Mouse (Mus musculus): ENCODE measurements at regions not wholly inside any gene's neighbourhood (a gene's known extent, or its start where the extent isn't known, plus 50 kb on each side); places are given as distances from the start of the nearest gene placed in this dataset.

DNA sequence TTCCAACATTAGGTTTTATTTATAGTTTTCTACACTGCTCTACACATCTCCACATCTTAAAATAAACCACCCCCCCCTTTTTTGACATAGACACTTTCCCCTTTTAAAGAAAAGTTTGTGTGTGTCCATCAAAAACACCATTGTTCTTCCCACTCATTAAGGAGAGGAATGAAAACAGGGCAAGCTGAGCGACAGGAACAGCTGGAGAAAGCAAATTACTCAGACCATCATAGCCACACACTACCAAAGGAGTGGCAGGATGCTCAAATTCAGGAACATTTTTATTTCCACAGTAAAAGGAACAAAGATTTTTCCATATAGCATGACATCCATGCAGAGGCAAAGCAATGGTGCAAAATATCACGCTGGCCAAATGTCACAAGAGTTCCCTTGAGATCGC, 198.6 kb downstream of the Gm11361 start:
- no peak for DNase-seq (ENCODE audit: low spot score in 2 of 2)

DNA sequence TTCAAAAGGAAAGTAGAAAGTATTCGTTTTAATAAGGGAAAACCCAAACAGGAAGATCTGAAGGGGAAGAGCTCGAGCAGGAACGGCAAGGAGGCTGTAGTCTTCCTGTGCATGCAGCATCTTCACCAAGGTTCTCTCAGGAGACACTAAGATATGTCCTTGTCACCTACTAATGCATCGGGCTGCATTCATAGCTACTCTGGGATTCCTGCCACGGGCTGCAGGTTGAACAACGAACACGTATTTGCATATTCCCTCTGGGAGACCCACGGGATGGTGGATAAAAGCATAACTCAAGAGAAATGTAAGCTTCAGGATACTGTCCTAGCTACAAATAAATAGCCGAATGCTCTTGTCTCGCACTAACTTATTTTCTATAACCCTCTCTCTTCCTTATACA, 197.7 kb downstream of the Gm11361 start:
- DNase-seq (ENCODE audit: low spot score in 2 of 2) = no peak

DNA sequence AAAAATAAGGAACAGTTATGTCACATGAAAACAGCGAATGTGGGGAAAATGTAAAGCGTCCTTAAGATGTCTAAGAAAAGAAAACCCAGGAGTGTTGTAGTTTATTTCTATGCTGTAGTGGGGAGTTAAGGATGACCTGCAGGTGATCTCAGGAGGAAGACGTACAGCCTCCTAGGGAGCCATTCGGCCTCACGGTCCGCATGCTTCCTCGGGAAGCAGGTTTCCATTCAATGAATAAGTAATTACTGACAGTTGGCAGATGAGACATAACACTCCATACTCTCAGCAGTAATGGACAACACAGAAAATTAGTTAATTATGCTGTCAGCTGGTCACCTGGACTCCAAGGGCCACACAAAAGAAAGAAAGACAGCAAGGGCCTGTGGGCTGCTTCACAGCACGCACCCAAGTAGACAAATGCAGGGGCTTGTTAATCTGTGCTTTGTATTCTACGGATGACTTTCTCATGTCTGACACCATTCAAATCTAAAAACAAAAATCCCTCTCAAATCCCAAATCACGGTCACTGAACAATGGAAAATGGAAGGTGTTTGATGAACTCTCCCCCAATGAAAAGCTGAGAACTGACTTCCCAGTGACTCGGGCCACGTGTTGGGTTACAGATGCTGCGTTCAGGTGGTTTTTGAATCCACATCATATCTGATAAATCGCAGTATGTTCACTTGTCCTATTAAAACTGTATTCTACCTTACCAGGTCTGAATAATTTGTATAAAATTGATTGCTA, 193.5 kb downstream of the Gm11361 start:
- DNase-seq (ENCODE audit: low spot score in 2 of 2) = no peak

DNA sequence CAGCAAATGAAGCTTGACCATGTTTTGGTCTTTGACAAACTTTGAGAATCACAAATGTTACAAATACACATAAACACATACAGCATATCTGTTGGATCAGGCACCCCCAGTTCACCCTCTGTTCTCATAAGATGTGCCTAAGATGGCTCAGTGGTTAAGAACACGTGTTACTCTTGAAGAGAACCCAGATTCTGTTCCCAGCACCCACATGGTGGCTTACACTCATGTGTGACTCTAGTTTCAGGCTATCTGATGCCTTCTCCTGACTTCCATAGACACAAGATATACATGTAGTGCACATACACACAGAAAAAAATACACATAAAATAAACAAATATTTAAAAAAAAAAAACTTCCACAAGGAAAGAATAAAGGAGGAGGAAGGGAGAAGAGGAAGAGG, 191.7 kb downstream of the Gm11361 start:
- no peak for DNase-seq (ENCODE audit: low spot score in 2 of 2)

DNA sequence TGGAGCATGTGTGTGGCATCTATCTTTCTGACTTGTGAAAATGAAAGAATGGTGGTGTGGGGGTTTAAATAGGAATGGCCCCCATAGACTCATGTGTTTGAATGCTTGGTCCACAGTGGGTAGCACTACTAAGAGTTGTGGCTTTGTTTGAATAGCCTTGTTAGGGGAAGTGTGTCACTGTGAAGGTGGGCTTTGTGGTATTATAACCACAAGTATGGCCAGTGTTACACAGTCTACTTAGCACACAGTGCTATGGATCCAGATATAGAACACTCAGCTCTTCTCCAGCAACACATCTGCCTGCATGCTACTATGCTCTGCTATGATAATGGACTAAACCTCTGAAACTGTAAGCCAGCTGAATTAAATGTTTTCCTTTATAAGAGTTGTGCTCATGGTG, 184.9 kb downstream of the Gm11361 start:
- no peak for DNase-seq (ENCODE audit: low spot score in 2 of 2)

DNA sequence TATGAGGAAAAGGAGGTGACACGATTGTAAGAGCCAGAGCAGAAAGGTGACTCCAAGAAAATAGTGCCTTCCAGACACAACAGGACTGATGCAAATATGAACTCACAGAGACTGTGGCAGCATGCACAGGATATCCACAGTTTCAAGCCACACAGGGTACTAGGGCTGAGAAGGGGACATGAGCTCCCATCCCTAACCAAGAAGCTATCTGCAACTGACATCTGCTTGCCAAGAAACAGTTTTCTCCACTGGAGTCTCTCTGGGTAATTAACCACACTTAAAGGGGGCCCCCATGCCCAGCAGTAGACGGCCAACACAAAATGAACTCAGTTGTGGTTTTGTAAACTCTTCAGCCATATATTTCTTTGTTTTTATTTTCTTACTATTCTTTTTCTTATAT, 176.1 kb downstream of the Gm11361 start:
- DNase-seq (ENCODE audit: low spot score in 2 of 2) = no peak

DNA sequence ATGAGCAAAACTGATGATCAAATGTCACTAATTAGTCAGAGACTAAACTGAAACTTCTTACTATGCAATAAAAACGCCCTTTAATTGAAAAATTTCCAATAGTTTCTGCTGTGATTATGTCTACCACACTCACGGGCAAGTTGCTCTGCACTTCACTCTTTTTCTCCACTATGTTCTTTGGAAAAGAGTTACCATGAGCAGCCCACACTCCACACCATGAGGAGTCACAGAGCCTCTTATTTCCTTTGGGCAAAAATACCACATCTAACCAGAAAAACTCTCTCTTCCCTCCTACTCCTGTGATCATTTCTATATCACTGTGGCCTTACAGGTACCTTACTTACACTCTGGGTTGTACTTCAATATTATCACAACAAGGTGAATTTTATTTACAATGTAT, 174.7 kb downstream of the Gm11361 start:
- DNase-seq (ENCODE audit: low spot score in 2 of 2) = no peak

DNA sequence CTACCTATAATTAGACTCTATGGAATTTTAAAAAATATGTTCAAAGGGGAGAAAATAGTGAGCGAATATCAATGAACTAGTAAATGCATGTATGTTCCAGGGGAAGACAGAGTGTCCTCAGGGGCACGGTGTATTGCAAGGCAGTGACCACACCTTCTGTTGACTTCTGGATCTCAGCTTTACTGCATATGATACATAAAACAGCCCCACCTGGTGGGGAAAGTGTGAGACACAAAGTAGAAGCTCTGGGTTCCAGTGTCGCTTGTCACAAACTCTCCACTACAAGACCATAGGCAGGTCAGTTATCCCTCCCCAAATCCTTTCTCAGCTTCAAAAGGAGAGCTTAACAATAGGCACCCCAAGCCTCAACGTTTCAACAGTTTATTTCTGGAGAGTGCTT, 168.8 kb downstream of the Gm11361 start:
- peak in 1 of 2 experiments; percentile 17 for DNase-seq (ENCODE audit: low spot score in 2 of 2)

DNA sequence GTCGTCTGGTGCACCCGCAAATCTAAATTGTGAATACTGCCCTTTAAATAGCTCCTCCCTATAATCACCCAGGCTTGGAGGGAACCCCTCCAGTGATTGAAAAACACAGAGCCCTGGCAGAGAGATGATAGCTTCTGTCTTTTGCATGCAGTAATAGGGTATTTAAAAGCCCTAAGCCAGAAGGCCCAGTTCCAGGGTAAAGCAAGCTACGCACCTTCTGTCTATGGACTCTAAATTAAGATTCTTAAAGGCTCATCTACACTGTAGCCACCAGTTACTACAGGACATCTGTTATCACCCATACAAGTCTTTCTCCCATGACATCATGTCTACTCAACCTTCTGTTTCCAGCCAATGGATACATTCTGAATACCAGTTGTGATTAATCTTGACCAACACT, 167.8 kb downstream of the Gm11361 start:
- DNase-seq (ENCODE audit: low spot score in 2 of 2) = no peak

DNA sequence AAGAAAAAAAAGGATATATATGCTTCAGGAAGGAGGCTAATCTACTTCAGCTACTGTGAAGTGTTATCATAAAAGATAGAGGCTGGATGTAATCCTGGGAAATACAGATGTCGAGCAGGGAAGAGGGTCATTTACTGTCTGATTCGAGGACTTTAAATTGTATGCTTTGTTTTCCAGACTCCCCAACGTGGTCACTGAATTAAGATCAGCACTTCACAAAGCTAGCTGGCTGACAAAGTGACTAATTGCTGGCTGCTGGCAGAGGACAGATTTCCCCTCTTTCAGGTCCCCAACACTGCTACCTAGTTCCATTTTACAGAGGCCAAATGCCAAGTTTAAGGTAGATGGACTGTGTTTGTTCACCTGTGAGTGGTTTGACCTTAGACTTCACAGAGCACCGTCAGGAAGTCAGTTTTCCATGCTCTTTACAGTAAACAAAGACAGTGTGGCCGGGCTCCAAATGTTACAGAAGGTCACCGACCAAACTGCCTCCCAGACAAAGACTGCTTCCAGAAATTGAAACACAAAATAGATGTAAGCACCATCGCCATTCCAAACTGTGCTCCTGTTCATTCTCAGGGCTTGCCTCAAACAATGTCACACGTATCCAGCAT, 167.2 kb downstream of the Gm11361 start:
- DNase-seq (ENCODE audit: low spot score in 2 of 2) = no peak

DNA sequence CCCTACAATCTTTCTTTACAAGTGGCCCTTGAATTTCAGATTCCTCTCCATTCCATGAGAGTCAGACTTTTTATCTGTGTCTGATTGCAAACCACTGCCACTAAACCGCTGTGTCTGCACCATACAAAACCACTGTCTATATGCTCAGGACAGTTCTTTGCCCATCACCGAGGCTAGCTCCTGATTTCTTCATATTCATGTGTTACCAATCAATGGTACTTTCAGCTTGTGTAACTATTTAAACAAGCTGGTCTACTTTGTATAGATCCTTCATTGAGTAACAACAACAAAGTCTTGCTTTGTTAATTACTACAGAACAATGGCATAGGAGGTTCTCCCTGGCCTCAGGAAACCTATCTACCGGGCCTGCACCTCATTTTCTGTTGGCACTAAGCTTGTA, 164.0 kb downstream of the Gm11361 start:
- no peak for DNase-seq (ENCODE audit: low spot score in 2 of 2)

DNA sequence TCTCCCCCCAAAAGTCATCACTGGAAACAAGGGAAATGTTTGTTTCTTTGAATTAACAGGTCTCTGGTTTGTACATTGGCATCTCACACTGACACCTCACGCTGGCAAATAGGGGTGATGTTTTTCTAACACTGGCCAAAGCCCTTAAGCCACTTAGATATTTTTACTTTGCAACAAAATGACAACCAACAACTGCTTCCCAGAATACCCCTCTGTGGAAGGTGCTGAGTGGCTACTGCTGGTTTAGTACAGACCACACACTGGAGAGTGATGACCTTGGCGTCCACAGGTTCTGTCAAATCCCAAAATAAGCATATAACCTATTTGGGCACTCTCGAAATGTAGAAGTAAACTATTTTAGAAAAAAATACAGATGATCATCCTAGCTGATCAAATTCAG, 163.3 kb downstream of the Gm11361 start:
- DNase-seq (ENCODE audit: low spot score in 2 of 2) = no peak

DNA sequence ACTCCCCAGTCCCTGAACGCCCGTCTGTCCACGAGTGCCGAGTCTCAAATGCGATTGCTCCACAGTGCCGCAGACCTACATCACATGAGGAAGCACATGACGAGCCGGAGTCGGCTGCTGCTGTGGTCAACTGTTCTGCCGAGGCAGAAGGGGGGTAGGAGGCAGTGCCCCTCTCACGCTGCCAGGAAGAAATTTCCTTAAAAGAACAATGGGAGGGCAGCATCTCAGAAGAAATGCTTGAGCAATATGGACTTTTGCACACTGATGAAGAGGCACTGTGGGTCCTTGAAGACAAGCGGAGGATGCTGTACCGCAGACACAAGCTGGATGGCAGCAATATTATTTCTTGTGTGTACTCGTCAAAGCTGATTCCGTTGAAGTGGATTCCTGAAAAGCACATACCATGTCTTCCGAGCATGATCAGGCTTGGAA, 162.6 kb downstream of the Gm11361 start:
- DNase-seq (ENCODE audit: low spot score in 2 of 2) = peak in 1 of 2 experiments; percentile 27

DNA sequence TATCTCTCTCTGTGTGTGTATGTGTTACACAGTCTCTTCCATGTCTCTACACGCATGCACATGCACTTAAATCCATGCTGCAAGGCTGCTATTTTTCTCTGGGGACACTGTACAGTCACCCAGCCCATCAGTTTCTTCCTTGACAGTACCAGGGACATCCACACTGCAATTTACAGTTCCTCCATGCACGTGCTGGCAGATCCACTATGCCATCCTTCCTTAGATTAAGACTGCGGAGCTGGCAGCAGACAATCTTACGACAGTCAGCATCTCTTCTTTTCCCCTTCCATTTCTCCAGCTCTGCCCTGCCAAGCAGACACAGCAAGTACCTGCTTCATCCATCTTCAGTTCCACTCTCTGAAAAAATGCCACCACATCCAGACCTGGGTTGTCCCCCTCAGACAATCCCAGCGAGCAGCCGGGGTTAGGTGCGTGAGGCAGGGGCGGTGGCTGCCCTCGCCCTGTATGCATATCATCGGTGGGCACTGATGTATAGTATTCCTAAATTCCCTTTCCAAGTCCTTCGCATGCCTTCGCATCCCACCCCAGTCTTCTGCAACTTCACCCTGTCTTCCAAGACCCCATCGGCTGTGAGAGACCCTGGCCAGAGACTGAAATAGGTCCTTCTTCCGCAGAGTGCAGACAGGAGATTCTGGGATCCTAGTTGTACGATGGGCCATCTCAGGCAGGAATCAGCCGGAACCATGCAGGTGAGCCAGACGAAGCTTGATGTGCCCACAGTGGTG, 161.8 kb downstream of the Gm11361 start:
- DNase-seq (ENCODE audit: low spot score in 2 of 2) = no peak

DNA sequence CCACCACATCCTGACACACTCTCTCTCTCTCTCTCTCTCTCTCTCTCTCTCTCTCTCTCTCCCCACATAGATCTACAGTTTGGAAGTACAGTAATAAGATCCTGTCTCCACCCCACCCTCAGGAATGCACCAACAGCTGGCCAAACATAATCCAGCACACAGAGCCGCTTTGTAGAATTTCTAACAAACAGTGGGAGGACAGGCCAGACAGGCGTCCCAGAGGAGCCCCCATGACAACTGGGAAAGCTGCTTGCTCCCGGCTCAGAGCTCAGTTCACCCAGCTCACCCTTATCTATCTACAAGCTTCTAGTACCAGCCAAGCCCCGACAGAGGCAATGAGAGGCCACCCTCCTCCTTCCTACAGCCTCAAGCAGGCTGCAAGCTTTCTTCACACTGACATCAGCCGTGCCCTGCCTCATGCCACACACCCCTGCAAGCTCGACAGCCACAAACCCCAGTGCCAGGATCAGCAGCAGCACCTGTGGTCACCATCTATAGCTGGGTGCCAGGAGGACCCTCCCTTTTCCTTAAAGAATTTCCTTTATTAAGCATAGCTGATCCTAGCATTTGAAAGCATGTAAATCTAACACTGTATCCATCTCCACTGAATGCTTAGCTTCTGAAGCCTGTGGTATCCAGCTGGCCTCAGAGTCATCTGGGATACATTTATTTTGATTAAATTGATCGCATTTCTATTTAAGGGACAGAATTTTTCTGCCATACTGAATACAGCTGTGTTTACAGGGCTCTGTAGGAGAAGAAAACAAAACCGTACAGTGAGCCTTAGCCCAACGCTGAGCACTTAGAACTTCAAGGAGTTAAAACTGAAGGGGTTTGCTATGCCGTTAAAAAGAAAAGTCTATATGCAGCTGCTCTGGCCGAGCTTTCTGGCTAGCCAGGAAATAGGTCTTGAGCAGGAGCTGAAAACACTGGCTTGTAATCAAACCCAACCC, 160.9 kb downstream of the Gm11361 start:
- DNase-seq (ENCODE audit: low spot score in 2 of 2) = peak in 1 of 2 experiments; percentile 14

DNA sequence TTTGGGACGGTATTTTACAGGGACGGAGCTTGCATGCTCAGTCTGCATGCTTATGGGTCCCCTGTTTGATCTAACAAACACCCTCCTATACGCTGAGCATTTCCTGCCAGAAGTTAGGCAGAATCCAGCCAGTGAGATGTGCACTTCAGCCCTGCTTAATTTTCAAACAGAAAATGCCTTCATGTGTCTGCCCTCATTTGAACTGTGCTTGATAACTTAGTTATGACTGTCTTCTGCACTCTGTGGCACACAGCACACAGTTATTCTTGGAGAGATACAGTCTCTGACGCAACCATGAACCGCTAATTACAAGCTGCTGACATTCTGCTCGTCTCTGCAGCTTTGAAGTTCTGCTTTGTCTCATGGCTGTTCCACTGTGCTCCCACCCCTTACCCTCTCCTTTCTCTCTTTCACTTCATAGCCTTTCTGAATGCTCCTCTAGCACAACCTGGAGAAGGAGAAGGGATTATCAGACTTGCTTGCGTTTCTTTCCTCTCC, 160.2 kb downstream of the Gm11361 start:
- no peak for DNase-seq (ENCODE audit: low spot score in 2 of 2)

DNA sequence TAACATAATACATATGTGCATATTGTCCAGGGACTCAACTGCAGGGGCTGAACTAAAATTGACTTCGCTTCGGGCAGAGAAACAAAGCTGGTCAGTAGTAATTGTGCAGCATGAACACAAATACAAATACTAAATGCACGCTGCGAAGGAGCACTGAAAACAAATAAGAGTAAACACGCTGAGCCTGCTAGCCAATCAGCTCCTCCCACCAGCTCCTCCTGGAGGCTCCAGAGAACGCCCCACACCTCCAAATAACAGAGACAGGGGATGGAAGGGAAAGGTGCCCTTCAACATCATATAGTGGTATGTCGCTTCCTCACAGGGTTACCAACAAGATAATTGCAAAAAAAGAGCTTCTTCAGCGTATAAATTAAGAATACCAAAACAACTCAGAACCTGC, 159.6 kb downstream of the Gm11361 start:
- no peak for DNase-seq (ENCODE audit: low spot score in 2 of 2)

DNA sequence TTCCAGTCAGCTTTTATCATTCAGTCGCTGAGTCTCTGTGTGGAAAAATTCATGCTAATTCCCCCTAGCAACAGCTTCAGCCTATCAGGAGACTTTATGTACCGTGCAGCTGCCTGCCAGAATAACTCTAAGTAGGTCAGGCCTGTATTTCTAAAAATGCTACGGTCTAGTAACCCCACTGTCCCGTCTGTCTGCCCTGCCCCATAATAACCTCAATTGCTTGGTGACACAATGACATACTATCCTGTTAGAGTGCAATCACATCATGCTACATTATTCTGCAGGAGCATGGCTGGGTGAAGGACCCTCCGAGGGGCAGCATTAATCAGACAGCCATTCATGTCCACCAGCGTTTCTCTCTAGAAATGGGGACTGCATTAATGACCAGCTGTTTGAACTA, 158.9 kb downstream of the Gm11361 start:
- no peak for DNase-seq (ENCODE audit: low spot score in 2 of 2)

DNA sequence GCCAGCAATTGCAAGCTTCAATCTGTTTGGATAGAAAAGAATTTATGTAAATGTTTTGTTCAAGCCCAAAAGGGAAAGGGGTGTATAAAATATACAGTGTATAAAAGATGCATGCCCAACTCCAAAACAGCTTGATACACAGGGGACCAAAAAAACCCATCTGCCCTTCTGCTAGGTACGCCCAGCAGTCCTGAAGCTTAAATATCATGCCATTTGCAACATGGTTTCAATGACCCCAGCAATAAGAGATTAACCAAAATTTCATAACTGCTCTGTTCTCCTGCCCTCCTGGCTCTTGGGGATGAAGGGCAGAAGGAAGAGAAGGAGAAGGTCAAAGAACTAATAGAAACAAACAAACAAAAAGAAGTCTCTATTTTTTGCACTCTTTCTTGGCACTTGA, 158.4 kb downstream of the Gm11361 start:
- no peak for DNase-seq (ENCODE audit: low spot score in 2 of 2)

DNA sequence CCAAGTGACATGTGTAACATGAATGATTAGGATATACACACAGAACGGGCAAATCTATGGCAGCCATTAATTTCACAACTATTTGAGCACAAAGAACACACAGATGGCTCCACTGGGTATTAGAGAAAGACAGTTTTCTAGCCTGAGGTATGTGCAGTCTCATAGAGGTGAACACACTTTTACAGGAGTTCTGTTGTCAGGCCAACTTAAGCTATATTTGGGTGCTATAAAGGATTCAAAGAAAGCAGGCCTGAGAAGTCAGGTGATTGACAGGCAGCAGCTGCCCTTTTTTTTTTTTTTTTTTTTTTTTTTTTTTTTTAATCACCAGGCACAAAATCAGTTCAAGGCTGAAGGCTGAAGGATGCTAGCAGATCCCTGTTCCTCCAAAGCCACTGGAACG, 153.0 kb downstream of the Gm11361 start:
- DNase-seq (ENCODE audit: low spot score in 2 of 2) = no peak

DNA sequence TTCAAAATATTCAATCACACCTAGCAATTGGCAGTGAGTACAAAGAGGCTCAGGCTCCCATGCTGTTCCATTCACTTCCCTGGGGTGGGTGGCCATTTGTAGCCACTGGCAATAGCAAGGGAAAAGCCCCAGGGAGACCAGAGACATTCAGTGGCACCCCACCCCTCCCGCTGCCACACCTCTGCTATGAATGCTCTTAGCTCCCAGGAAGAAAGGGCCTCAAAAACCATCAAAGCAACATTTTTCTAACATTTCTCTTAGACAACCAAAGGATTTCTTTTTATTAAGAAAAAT, 152.2 kb downstream of the Gm11361 start:
- no peak for DNase-seq (ENCODE audit: low spot score in 2 of 2)

Data from spleen, postnatal 10 days (tissue).